Mouse (Mus musculus): ENCODE measurements at regions not wholly inside any gene's neighbourhood (a gene's known extent, or its start where the extent isn't known, plus 50 kb on each side); places are given as distances from the start of the nearest gene placed in this dataset.

DNA sequence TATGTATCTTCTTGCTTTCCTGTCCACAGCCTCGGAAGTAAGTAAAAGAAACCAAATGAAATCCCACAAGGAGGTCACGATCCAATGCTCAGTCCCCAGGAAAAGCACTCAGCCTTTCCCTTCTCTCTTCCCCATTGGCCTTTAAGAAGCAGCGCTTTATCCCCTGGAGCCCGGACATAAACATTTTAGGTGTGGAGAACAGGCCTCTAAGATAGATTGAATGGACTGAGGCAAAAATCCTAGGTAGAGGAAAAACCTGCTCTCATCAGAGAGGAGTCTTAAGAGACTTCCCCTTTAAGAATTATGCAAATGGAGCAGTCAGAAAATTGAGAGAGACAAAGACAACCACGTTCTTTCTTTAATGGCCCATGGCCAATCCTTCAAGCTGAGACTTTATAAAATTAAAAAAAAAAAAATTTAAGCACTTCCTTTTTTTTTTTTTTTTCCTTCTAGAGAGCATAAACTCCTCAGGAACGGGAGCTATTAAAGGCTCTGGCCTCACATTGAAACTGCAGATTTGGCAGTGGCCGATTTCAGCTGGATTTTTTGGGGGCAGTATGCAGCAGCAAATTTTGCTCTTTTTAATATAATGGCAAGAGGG, 1020.5 kb downstream of the 9330182O14Rik start:
- no peak for DNase-seq (ENCODE audit: inconsistent ontology term)

GRCm38 (mm10) chr15:41155169-41155638, 1021.0 kb downstream of the 9330182O14Rik start:
- peak; percentile 46 for DNase-seq (ENCODE audit: inconsistent ontology term)

GRCm38 (mm10) chr15:41157802-41158201, 1023.6 kb downstream of the 9330182O14Rik start:
- no peak for DNase-seq (ENCODE audit: inconsistent ontology term)

GRCm38 (mm10) chr15:41162268-41162667, 1028.1 kb downstream of the 9330182O14Rik start:
- DNase-seq (ENCODE audit: inconsistent ontology term), result no peak

DNA sequence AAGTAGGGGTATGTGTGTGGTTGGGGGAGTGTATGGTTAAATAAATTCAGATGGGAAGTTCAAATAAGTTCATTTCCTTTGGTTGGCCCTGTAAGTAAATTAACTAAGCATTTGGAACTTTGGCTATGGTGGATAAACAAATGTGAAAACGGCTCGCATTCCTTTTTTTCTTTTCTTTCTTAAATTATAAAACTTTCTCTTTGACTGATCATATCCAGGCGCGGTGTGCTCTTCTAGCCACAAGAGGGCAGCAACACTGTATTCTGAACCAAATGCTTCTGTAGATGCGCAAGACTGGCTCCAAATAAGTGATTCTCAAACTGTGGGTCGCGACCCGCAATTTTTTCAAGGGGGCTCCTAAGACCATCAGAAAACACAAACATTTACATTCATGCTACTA, 1028.6 kb downstream of the 9330182O14Rik start:
- DNase-seq (ENCODE audit: inconsistent ontology term), result peak; percentile 35

- peak; percentile 78 for DNase-seq (ENCODE audit: inconsistent ontology term)
Observed at GRCm38 (mm10) chr15:41163643-41164358, 1029.6 kb downstream of the 9330182O14Rik start.

GRCm38 (mm10) chr15:41165534-41165933, 1031.4 kb downstream of the 9330182O14Rik start:
- no peak for DNase-seq (ENCODE audit: inconsistent ontology term)

- no peak for DNase-seq (ENCODE audit: inconsistent ontology term)
Observed at GRCm38 (mm10) chr15:41190792-41191191, 1056.6 kb downstream of the 9330182O14Rik start.

GRCm38 (mm10) chr15:41193240-41193639, 1059.1 kb downstream of the 9330182O14Rik start:
- peak; percentile 29 for DNase-seq (ENCODE audit: inconsistent ontology term)

DNA sequence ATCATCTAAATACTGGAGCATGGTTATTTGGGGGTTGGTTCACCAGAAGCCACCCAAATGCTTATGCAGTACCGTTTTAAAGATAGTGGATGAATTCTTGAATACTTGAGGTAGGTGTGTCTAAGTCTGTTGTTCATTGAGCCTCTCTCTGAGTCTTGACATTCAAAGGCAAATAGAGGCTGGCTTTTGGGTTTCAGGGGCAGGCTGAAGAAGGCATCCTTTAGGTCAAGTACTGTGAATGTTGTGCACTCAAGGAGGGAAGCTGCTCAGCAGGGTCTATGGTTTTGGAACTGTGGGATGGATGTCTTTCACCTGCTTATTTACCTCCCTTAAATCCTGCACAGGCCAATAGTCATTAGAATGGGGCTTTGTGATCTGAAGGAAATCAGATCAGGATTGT, 1089.6 kb downstream of the 9330182O14Rik start:
- no peak for DNase-seq (ENCODE audit: inconsistent ontology term)

GRCm38 (mm10) chr15:41232406-41233060, 1098.4 kb downstream of the 9330182O14Rik start:
- DNase-seq (ENCODE audit: inconsistent ontology term), result no peak
